Mouse (Mus musculus): Measurements from ENCODE around the gene Ebf4. TPM values are rescaled to one million over a fixed set of nuclear protein-coding genes. Genes with fewer than 3 reads are reported as not detected.

The Ebf4 gene
- 10 to 100 TPM; 11.7 to 16.5 TPM for total RNA-seq (2021)

DNA sequence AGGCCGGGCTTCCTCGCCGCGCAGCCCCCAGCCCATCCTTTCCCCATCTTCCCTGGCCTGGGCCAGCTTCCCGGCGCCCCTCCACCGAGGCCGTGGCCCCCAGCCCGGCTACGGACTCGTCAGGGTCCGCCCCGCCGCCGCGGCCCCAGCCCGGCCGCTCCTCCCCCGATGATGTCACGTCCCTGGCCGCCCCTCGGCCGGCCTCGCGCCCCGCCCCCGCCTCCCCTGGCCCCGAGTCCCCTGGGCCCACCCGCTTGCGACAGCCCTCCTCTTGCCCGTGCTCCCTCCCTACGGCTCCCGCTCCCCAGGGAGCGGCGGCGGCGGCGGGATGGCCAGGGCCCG, at the start of gene Ebf4:
Gene Ebf4 (plus strand): TSS at position 234 of the 342 bp plus-strand sequence.
- DNase-seq, result peak; percentile 76
- intact Hi-C loops (cut with DNase I), result loop anchor here (5.0 kb wide), 2 partner anchors 67 to 127 kb away; partner anchors contain the start of genes Pced1a and Vps16

DNA sequence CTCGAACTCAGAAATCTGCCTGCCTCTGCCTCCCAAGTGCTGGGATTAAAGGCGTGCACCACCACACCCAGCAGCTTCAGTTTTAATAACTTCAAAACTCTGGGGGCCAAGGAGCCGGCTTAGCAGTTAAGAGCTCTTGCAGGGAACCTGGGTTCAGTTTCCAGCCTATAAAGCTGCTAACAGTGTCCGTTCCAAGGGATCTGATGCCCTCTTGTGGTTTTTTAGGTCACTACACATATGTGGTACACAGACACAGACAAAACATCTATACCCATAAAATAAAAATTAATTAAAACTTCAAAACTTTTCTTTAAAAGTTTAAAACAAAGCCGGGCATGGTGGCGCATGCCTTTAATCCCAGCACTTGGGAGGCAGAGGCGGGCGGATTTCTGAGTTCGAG, 48.1 kb upstream of the Ebf4 start:
- DNase-seq, result peak; percentile 3
- intact Hi-C loops (cut with DNase I), result loop anchor here (5.0 to 10.0 kb wide), 2 partner anchors 65 to 172 kb away; no protein-coding TSS in a partner anchor

DNA sequence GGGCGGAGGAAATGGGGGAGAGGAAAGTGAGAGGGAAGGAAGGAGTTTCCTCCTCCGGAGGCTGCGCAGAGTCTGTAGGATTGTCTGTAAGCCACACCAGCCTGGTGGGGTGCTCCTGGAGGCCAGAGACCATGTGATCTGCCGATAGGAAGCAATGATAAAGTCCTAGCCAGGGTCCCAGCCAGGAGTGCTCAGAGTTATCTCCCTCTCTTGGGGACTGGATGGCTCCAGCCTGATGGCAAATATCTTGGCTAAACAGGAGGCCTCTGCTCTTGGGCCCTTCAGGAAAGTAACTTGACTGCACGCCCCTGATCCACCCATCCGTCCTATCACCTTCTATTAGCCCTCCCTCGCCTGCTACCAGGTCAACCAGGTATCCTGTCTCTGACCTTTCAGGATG, 46.7 kb upstream of the Ebf4 start:
- DNase-seq, result no peak
- intact Hi-C loops (cut with DNase I), result loop anchor here (5.0 to 10.0 kb wide), 2 partner anchors 66 to 173 kb away; no protein-coding TSS in a partner anchor

DNA sequence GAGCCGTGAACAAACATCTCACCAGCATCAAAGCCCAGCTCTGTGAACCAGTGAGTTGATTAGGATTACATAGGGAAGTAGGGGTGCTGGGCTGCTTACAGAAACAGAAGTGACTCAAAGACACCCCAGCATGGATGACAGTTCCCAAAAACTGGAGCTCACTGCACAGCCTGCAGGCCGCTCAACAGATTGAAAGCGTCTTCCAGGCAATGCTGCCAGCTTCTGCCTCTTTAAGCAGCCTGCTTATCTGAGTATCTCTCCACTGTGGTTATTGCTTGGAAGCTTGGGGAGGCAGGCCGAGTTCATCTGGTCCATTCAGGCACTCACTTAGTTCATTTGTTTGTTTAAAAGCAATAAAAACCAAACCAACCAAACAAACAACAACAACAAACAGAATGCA, 38.2 kb upstream of the Ebf4 start:
- DNase-seq, result no peak
- intact Hi-C loops (cut with DNase I), result no loop called here

DNA sequence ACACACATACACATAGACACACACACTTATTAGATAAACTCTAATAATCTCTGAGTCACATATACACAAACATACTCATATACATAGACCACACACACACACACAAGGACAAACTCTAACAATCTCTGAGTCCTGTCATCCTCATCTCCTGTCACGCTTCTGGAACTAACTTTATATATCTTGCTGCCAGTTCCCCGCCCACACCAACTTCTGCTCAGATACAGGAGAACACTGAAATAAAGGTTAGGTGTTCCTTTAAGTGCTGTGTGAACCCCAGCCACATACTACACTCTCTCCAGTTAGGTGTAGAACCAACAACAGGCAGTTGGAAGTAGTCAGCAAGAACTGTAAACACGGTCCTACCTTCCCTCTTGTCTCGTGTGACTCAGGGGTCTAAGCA, 34.1 kb upstream of the Ebf4 start:
- intact Hi-C loops (cut with DNase I), result no loop called here
- DNase-seq, result no peak

DNA sequence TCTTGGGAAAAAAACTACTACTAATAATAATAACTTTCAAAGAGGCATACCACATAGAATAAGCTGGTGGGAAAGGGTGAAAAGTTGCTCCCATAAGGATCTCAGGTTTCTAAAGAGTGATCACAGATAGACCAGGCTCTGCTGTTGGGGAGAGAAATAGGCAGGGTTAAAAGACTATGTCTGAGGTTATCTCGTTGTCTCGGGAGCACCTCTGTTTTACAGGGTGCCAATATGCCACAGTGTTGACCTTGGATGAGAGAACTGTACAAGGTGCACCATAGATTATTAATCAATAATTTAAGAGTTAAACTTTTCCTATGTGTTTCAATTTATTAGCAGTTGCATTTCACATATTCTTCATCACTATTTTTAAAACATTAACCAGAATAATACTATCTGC, 33.1 kb upstream of the Ebf4 start:
- no peak for DNase-seq
- intact Hi-C loops (cut with DNase I), result no loop called here

DNA sequence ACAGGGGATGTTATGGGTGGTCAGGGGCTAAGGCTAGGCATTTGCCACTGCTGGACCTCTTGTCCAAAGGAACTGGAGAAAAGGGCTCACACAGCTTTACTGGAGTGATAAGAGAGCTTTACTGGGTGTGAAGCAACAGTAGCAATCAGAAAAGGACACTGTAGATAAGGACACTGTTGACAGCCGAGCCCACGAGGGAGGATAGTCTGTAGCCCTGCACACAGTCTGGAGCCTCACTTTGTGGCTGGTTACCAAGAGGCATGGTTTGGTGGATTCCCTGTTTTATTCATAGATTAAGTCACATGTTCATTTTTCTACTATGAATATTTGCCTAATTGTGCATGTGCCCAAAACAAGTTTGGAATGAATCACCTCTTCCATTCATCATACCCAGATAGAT, 32.6 kb upstream of the Ebf4 start:
- intact Hi-C loops (cut with DNase I), result no loop called here
- DNase-seq, result no peak

DNA sequence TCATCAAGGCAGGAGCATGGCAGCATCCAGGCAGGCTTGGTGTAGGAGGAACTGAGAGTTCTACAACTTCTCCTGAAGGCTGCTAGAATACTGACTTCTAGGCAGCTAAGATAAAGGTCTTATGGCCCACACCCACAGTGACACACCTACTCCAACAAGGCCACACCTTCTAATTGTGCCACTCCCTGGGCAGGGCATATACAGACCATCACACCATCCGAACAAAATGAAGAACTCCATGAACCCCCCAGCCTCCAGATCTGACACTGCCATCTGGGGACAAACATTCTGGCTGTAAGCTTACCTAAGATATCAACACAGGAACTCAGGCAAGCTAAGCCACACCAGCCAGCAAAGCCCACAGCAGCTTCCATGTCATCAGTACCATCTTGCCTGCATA, 29.4 kb upstream of the Ebf4 start:
- no peak for DNase-seq
- intact Hi-C loops (cut with DNase I), result no loop called here

DNA sequence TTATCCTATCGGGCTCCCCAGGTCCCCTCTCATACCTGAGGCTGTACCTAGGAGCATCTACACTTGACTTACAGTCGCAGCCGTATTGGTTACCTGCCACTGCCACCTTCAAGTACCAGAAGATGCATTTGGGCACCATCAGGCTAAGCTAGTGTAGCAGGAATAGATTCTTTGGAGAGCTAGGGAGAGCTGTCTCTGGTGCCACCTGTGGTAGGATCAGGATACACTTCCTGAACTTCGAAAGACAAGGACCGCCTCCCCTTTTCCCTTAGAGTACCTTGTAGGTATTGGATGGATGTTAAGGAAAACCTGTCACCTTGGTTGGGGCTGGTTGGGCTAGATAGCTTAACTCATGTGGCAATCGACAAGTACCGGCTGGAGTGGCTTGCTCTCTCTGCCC, 26.9 kb upstream of the Ebf4 start:
- DNase-seq, result no peak
- intact Hi-C loops (cut with DNase I), result no loop called here

DNA sequence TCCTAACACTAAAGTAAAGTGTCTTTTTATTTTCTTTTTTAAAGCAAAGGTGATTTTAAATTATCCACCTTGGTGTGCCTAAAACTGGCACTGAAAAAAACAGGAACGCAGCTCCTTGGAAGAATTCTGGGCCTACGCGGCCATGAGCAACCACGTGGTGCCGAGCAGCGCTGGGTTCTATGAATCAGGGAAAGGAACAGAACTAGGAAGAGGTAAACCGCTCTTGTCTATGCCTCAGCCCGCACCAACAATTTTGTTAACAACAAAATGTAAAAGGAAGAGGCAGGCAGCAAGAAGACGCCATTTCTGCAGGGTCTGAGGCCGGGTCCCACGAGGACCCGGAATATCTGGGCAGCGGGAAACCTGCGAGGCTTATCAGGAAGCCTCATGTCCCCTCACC, 21.2 kb upstream of the Ebf4 start:
- DNase-seq, result no peak
- intact Hi-C loops (cut with DNase I), result no loop called here

DNA sequence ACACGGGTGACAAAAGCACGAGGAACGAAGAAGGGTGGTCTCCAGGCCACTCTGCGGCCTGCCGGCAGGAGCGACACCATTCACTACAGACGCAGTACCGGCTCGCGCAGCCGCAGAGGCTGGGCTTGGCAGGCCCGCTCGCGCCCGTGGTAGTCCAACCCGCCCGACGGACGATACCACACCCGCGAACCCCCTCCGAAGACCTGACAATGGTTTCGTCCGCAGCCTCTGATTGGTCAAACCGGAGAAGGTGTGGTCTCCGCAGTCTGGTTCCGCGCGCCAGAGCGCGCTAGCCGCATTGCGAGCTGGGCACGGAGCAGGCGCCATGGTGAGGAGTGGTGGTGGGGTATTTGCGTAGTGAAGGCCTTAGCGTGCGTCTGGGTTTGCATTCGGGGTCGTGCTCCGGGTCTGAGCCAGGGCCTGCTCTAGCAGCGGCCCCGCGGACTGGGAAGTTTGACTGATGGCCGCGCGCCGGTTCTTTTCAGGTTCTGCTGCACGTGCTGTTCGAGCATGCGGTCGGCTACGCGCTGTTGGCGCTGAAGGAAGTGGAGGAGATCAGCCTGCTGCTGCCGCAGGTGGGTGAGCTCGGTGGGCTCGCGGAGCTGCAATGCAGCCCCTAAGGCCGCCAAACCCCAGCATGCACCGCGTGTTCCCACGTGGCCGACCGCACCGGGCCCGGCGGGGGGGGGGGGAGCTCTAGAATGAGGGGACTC, 20.7 kb upstream of the Ebf4 start, which contains the start of gene Nop56:
Gene Nop56 (plus strand): TSS at position 282 of the 713 bp plus-strand sequence.
- intact Hi-C loops (cut with DNase I), result no loop called here
- peak; percentile 99 for DNase-seq

DNA sequence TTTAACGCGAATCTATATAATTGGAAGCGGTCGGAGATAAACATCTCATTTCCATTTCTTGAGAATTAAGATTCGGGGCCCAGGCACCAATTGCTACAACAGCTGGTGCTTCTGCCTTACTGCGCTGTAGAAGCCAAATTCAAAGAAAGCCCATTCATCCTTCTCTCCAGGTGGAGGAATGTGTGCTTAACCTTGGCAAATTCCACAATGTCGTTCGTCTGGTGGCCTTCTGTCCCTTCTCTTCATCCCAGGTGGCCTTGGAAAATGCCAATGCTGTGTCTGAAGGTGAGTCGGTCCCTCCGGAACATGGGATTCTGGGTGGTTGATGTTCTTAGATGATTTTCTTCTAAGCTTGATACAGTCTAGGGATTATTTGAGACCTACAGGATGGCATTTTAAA, 20.1 kb upstream of the Ebf4 start:
- intact Hi-C loops (cut with DNase I), result no loop called here
- DNase-seq, result no peak

DNA sequence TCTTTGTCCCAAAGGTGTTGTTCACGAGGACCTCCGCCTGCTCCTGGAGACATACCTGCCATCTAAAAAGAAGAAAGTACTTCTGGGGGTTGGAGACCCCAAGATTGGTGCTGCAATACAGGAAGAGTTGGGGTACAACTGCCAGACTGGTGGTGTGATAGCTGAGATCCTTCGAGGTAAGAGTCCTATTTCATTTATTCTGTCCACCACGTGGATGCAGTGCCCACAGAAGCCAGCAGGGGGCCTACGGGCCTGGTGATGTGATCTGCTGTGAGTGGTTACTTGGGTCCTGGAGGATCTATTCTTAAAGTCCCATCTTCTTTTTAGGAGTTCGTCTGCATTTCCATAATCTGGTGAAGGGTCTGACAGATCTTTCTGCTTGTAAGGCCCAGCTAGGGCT, 19.3 kb upstream of the Ebf4 start:
- peak; percentile 66 for DNase-seq

DNA sequence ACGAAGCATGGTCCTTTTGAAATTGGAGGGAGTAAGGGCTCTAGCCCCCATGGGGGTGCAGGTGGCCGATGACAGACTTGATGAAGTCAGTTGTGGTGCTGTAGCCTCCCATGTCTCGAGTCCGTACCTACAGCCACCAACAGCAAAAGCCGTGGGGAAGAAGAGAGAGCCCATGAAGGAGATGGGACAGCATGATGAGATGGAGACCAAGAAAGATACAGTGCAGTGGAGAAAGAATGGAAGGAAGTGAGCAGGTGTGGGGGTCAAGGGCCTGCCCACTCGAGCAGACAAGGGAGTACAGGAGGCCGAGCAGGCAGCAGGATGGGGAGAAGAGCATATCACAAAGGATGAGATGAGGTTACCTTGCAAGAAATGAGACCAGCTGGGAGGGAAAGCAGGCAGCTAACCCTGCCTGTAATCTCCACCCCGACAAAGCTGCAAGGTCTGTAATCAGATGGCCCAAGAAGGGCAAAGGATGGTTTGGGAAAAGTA, 15.3 kb upstream of the Ebf4 start:
- intact Hi-C loops (cut with DNase I), result loop anchor here (5.0 kb wide), 1 partner anchor 428 kb away; no protein-coding TSS in a partner anchor
- DNase-seq, result no peak

More for the DNA sequence above, 19.3 kb upstream of the Ebf4 start:
- intact Hi-C loops (cut with DNase I), result no loop called here

DNA sequence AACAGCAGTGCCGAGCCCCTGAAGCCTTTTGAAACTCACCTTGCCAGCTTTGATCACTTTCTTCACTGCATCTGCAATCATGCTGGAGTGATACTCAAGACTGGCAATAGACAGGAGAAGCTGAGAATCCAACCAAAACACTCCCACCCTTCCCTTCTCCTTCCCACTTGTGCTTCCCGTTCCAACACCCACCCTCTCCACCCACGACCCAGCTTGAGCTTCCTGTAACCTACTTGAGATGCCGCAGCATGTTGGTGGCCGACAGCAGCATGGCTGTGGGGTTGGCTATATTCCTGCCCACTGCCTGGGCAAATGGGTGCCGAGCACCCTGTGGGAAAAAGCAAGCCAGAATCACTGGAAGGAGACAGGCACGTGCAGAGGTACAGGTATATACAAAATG, 14.7 kb upstream of the Ebf4 start:
- intact Hi-C loops (cut with DNase I), result loop anchor here (5.0 kb wide), 1 partner anchor 427 kb away; no protein-coding TSS in a partner anchor
- no peak for DNase-seq

DNA sequence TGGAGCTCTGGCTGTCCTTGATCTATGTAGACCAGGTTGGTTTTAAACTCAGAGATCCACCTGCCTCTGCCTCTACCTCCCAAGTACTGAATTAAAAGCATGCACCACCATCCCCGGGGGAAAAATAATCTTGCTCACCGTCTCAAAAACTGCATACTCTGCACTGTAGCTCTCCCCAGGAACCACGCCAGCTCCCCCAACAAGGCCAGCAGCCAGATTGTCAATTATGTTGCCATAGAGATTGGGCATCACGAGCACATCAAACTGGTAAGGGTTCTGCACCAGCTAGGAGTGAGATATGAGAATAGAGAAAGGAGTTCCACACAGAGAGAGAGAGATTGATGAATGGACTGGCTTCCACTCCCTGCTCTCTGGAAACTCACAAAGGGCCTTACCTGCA, 14.2 kb upstream of the Ebf4 start:
- DNase-seq, result no peak
- intact Hi-C loops (cut with DNase I), result loop anchor here (5.0 kb wide), 1 partner anchor 426 kb away; no protein-coding TSS in a partner anchor

DNA sequence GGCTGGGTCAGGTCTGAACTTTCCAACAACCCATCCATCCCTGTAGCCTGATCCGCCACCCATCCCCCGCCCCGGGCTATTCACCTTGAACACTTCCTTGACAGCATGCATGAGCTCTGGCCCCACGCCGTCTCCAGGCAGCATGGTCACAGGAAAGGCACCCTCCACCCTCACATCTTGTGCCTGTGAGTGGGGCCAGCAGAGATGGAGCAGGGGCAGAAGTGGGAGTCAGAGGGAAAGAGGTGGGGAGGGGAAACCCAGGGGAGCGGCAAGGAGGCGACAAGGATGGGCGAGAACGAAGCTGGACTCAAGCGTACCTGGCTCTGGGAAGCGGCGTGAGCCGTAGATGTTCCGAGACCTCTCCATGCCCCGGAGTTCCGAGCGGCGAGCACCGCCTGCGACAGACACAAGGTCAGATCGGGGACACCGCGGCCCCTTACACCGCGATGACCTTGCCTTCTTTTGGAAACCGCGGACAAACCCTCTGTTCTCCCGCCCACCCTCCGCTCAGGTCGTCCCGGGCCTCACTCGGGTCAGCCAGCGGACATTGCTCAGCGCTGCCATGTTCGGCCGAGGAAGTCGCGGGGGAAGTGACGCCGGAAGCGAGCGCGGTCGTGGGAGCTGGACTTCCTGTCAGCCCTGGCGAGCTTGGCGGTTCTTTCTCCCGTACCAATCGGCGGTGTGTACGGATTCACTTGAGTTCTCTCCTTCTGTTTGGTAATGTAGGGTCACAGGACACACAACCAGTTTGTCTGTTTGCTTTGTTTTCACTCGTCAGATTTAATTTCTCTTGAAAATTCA, 10.9 kb upstream of the Ebf4 start, which contains the start of gene Idh3b:
Gene Idh3b (minus strand): TSS at position 694 of the 801 bp plus-strand sequence.
- DNase-seq, result peak; percentile 90
- intact Hi-C loops (cut with DNase I), result loop anchor here (5.0 kb wide), 1 partner anchor 423 kb away; no protein-coding TSS in a partner anchor

DNA sequence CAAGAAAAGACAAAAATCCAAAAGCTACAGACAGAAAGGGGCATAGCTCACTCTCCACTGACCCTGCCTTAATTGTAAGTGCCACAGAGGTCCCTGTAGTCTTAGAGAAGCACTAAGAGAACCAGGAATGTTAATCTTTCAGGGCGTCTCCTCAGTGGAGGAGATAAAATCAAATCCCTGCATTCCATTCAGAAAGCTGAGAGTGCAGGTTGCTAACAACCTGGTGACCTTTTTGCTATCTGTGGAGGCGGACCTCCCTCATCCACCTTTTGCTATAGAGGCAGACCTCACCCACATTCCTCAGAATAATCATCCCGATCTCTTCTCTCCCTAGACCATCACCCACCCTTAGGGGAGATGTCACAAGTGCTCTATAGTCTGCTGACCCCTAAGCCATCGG, 5.9 kb upstream of the Ebf4 start:
- intact Hi-C loops (cut with DNase I), result no loop called here
- DNase-seq, result no peak

DNA sequence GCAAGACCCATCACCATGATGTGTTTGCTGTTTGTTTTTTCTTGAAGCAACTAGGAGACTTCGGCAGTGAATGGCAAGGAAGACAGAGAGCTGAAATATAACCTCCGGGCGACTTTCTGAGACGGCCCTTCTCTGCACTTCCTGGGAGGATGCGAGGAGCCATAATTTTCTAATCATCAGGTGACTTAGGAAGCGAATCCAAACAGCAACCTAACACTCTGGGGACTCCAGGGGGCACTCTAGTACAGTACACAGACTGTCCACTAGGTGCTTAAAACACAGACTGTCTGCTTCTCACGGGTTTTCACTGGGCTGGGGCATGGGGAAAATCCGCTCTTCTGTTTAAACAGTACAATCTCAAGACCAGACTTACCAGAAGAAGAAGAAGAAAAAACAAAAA, 3.5 kb upstream of the Ebf4 start:
- intact Hi-C loops (cut with DNase I), result loop anchor here (5.0 kb wide), 1 partner anchor 71 kb away; no protein-coding TSS in a partner anchor

DNA sequence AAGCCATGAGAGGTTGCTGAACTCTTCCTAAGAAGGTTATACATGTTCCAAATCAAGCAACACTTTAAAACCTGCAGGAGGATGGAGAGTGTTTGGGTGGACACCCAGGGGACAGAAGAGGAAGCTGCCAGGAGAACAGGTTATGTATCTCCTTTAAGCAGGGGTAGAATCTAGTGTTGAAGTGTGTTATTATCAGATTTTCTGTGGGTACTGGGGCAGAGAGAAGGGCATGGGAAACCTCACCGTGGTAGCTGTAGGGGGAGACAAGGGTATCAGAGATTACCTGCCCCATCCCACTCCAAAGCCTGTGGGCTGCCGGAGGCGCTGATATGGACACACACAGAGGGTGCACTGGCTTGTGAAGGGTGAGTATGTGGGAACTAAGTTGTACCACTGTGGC, 2.0 kb upstream of the Ebf4 start:
- DNase-seq, result no peak
- intact Hi-C loops (cut with DNase I), result loop anchor here (5.0 kb wide), 1 partner anchor 69 kb away; no protein-coding TSS in a partner anchor

More for the DNA sequence above, 3.5 kb upstream of the Ebf4 start:
- peak; percentile 69 for DNase-seq

DNA sequence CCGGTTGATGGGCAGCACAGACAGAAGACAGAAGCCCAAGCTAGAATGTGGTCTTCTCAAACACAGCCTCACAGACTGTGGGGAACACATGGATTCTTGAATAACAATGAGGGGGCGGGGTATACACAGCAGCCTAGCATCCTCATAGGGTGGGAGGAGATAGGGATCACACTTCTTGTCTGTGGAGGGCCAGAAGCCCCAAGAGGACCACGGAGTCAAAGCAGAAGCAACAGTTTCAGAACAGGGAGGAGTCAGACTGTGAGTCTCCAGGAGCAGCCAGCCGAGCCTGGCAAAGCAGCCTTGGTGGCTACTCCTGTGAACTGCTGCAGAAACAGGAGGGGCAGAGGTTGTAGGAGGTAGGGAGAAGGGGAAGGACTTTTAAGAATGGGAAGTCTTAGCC, 1.5 kb upstream of the Ebf4 start:
- DNase-seq, result no peak
- intact Hi-C loops (cut with DNase I), result loop anchor here (5.0 kb wide), 1 partner anchor 69 kb away; no protein-coding TSS in a partner anchor
